Comparison of ENCODE assay signal across 11 mouse cellular contexts in the genomic region with DNA sequence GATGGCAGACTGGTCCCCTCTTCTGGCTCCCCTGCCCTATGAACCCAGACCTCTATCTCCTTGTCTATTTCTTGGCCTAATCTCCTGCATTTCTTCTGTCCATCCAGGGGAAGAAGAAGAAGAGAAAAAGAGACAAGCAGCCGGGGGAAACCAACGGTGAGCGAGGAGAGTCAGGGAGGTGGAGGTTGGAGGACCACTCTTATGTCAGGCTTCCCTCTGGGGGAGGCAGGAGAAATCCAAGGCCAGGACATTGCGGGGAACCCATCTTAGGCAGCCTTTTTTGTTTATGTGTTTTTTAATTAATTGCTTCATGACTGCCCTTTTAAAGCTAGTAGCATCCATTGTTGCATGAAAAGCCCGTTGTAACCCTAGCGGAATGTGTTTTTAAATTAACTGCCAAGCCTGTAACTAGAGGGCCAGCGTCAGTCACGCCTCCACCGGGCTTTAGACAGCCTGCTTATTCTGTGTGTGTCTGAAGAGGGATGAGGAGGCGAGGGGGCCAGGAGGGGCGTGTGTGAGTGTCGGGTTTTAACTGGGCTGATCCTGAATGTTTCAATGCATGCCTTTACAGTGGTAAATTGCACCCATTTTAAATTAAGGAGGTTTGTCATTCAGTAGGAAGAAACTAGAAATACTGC.
DNase-seq lines count a peak whose midpoint lies in the region; ATAC-seq and TF ChIP-seq lines count a peak whose summit lies in the region.
"Had no signal": no experiment of that assay in that cellular context is flagged by ENCODE, and none has a peak within 500 bp of the region (broad histone marks: within the 10 kb centered on the region; RNA-seq: fewer than 3 reads in every experiment).

No protein-coding gene starts in this region.

- TF ChIP-seq EP300 in liver, postnatal 0 days (IDR thresholded peaks at IDR 0.05; ENCODE audit: low read depth) = no peak

- TF ChIP-seq CTCF in liver, postnatal 0 days (IDR thresholded peaks at IDR 0.05; ENCODE audit: low read depth) = no peak
- TF ChIP-seq CTCF in kidney, postnatal 0 days (IDR thresholded peaks at IDR 0.05; ENCODE audit: low read depth) = 0 out of 2 replicates have a peak, but pooled peaks have one; percentile 3

- peaks cover 21% of the 10 kb centered on the region for H3K4me1 ChIP-seq in liver, embryonic 11.5 days (replicated peaks; ENCODE audit: control insufficient read depth, insufficient read depth, low read length)
- peaks cover 8% of the 10 kb centered on the region; the same call in 1 of the 2 replicates for H3K4me1 ChIP-seq in liver, postnatal 0 days (ENCODE audit: insufficient read depth)
- 0 out of 2 replicates have a peak, but pooled peaks cover 3% of the 10 kb centered on the region for H3K4me1 ChIP-seq in kidney, postnatal 0 days (replicated peaks; ENCODE audit: insufficient read depth, low read length)
- H3K4me1 ChIP-seq in midbrain, embryonic 13.5 days (replicated peaks) = peaks cover 30% of the 10 kb centered on the region

- peak overlapping the region; percentile 28; the same call in 1 of the 2 replicates for H3K27ac ChIP-seq in liver, embryonic 11.5 days (ENCODE audit: low read depth, low read length)
- no peak overlapping the region for H3K27ac ChIP-seq in liver, postnatal 0 days (ENCODE audit: low read depth)
- H3K27ac ChIP-seq in kidney, postnatal 0 days = no peak overlapping the region
- peak overlapping the region; percentile 75 for H3K27ac ChIP-seq in midbrain, embryonic 13.5 days
- H3K27ac ChIP-seq: heart, embryonic 15.5 days had no signal

- H3K36me3 ChIP-seq in liver, embryonic 11.5 days (ENCODE audit: control insufficient read depth, insufficient read depth, low read length) = peaks cover 3% of the 10 kb centered on the region; the same call in 1 of the 2 replicates
- peaks cover 32% of the 10 kb centered on the region for H3K36me3 ChIP-seq in liver, postnatal 0 days (replicated peaks; ENCODE audit: insufficient read depth, low read length)
- H3K36me3 ChIP-seq in kidney, postnatal 0 days (ENCODE audit: insufficient read depth, low read length) = peaks cover 25% of the 10 kb centered on the region
- peaks cover 44% of the 10 kb centered on the region for H3K36me3 ChIP-seq in midbrain, embryonic 13.5 days

- no peak overlapping the region for H3K4me2 ChIP-seq in liver, embryonic 11.5 days
- H3K4me2 ChIP-seq in liver, postnatal 0 days (ENCODE audit: low read depth, low read length) = no peak overlapping the region
- H3K4me2 ChIP-seq in kidney, postnatal 0 days (ENCODE audit: low read length) = no peak overlapping the region
- no peak overlapping the region for H3K4me2 ChIP-seq in midbrain, embryonic 13.5 days (replicated peaks)
- H3K4me2 ChIP-seq: heart, embryonic 15.5 days had no signal

- H3K9ac ChIP-seq in liver, embryonic 11.5 days (ENCODE audit: low read depth, low read length) = 0 out of 2 replicates have a peak overlapping the region, but pooled peaks have one; percentile 35
- H3K9ac ChIP-seq in liver, postnatal 0 days (replicated peaks) = no peak overlapping the region
- no peak overlapping the region for H3K9ac ChIP-seq in kidney, postnatal 0 days (ENCODE audit: low read depth, low read length)
- no peak overlapping the region for H3K9ac ChIP-seq in midbrain, embryonic 13.5 days (replicated peaks)
- H3K9ac ChIP-seq: heart, embryonic 15.5 days had no signal

- no peaks in the 10 kb centered on the region for H3K9me3 ChIP-seq in liver, embryonic 11.5 days (ENCODE audit: control insufficient read depth, low read length)
- no peaks in the 10 kb centered on the region for H3K9me3 ChIP-seq in liver, postnatal 0 days (ENCODE audit: low read length)
- no peaks in the 10 kb centered on the region for H3K9me3 ChIP-seq in kidney, postnatal 0 days (replicated peaks; ENCODE audit: low read length)
- H3K9me3 ChIP-seq in midbrain, embryonic 13.5 days = no peaks in the 10 kb centered on the region
- H3K9me3 ChIP-seq: heart, embryonic 15.5 days had no signal

- no peak for DNase-seq in liver, embryonic 11.5 days (ENCODE audit: low spot score)
- DNase-seq in liver, postnatal 0 days = no peak
- peak; percentile 74 for DNase-seq in embryo, embryonic 11 days
- DNase-seq in kidney, postnatal 0 days (ENCODE audit: low spot score) = peak; percentile 92
- no peak for DNase-seq in left cerebral cortex, adult 11 months (ENCODE audit: low spot score)
- DNase-seq in adrenal gland, adult 18-20 months (ENCODE audit: low spot score in 2 of 2) = no peak
- DNase-seq in spleen, postnatal 10 days (ENCODE audit: low spot score in 2 of 2) = no peak
- DNase-seq: cerebellum, adult 8-10 months; thymus, postnatal 14 days had no signal

- H3K27me3 ChIP-seq in liver, embryonic 11.5 days (replicated peaks; ENCODE audit: control insufficient read depth, insufficient read depth, low read length) = no peaks in the 10 kb centered on the region
- H3K27me3 ChIP-seq in liver, postnatal 0 days (ENCODE audit: insufficient read depth, low read length) = no peaks in the 10 kb centered on the region
- no peaks in the 10 kb centered on the region for H3K27me3 ChIP-seq in kidney, postnatal 0 days (ENCODE audit: insufficient read depth, low read length)
- no peaks in the 10 kb centered on the region for H3K27me3 ChIP-seq in midbrain, embryonic 13.5 days
- H3K27me3 ChIP-seq: heart, embryonic 15.5 days had no signal

- 52% methylated on average over 12 of the region's 12 CpGs for WGBS in liver, embryonic 11.5 days
- 83% methylated on average over 12 of the region's 12 CpGs for WGBS in liver, postnatal 0 days (ENCODE audit: insufficient replicate concordance)
- WGBS in kidney, postnatal 0 days = 22% methylated on average over 12 of the region's 12 CpGs
- whole genome bisulfite sequencing in midbrain, embryonic 13.5 days = 4% methylated on average over 12 of the region's 12 CpGs

- H3K4me3 ChIP-seq in liver, embryonic 11.5 days (ENCODE audit: low read depth, low read length) = no peak overlapping the region
- H3K4me3 ChIP-seq in liver, postnatal 0 days (ENCODE audit: low read depth, low read length) = no peak overlapping the region
- H3K4me3 ChIP-seq in kidney, postnatal 0 days (replicated peaks; ENCODE audit: low read depth, low read length) = no peak overlapping the region
- H3K4me3 ChIP-seq in midbrain, embryonic 13.5 days (replicated peaks) = no peak overlapping the region
- H3K4me3 ChIP-seq: heart, embryonic 15.5 days had no signal

- no peak for ATAC-seq in liver, embryonic 11.5 days (replicated peaks; ENCODE audit: low FRiP score)
- no peak for ATAC-seq in liver, postnatal 0 days
- ATAC-seq in kidney, postnatal 0 days (replicated peaks; ENCODE audit: low FRiP score, low read depth) = peak; percentile 50
- ATAC-seq in midbrain, embryonic 13.5 days = peak; percentile 62

Comparison
In these comparisons a context has a peak if more than half of its experiments do, and no peak if none do; other contexts are left out.
1. H3K27ac ChIP-seq: peak in liver, embryonic 11.5 days (single experiment) and midbrain, embryonic 13.5 days (single experiment); none in liver, postnatal 0 days (single experiment) and kidney, postnatal 0 days (single experiment).
2. ATAC-seq: peak in kidney, postnatal 0 days (single experiment) and midbrain, embryonic 13.5 days (single experiment); none in liver, embryonic 11.5 days (single experiment) and liver, postnatal 0 days (single experiment).
3. DNase-seq: peak in embryo, embryonic 11 days (single experiment) and kidney, postnatal 0 days (single experiment); none in liver, embryonic 11.5 days (single experiment), liver, postnatal 0 days (single experiment), left cerebral cortex, adult 11 months (single experiment), adrenal gland, adult 18-20 months (0 of 2) and spleen, postnatal 10 days (0 of 2).